Mouse (Mus musculus) heart, adult 8-10 months (tissue): ENCODE measurements at regions not wholly inside any gene's neighbourhood (a gene's known extent, or its start where the extent isn't known, plus 50 kb on each side); places are given as distances from the start of the nearest gene placed in this dataset.

ENCODE experiments used
- DNase-seq: peaks from one replicate; pipeline ENCODE4 v3.0.0; 2022; ENCODE audit warnings: low spot score

GRCm38 (mm10) chr5:85467811-85468210 is 597.6 kb downstream of the Cenpc1 start:
- DNase-seq: no peak

- no peak for DNase-seq
Observed at GRCm38 (mm10) chr5:85467151-85467550, 598.2 kb downstream of the Cenpc1 start.
